Mouse (Mus musculus): Measurements from ENCODE around the gene Rad51. TPM values are rescaled to one million over a fixed set of nuclear protein-coding genes. Genes with fewer than 3 reads are reported as not detected.

Rad51 gene
- total RNA-seq, 2 experiments from 2014 or later = 0.70 to 1.5 TPM

DNA sequence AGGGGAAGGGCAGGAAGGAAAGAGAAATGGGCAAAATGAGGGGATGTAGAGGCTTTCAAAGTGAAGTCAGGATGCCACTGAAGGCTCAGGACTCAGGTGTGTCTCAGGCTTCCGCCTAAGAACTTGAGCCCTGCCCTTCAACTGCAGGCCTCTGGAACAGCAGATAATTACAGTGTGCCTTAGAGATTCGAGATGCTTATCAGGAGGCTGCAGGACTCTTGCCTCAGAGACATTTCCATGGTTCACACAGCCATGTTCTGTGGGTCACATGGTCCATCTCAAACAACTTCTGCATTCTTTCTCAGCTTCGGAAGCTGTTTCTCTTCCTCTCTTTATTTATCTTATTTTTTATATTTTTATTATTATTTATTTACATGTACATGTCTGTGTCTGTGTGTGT lies 50.5 kb downstream of the Rad51 start:
- DNase-seq (ENCODE audit: low spot score in 2 of 2) = no peak

DNA sequence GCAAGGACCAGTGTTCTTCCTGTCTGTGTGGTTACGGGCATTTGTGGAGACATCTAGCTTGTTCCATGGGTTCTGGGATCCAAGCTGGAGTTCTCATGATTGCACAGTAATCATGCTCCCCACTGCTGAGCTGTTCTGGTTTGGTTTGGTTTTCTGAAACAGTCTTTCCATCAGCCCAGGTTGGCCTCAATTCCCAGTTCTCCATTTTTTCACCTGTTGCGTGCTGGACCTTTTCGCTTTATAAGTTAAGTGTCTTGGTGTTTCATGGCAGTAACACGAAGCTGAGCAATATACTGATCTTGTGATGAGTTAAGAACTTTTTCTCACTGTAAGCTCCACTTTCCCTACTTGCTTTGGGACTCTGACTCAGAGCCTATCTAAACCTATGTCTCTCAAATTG lies 51.4 kb downstream of the Rad51 start:
- no peak for DNase-seq (ENCODE audit: low spot score in 2 of 2)

GRCm38 (mm10) chr2:119165401-119165800 lies 52.8 kb downstream of the Rad51 start:
- no peak for DNase-seq (ENCODE audit: low spot score in 2 of 2)

GRCm38 (mm10) chr2:119166901-119167865 lies 54.6 kb downstream of the Rad51 start, which contains the start of gene Gchfr:
TSS of gene Gchfr (plus strand) at chr2:119167773.
- peak; percentile 23 to 48 for DNase-seq (ENCODE audit: low spot score in 2 of 2)

- DNase-seq (ENCODE audit: low spot score in 2 of 2) = no peak
Measured at GRCm38 (mm10) chr2:119167866-119168256, 55.3 kb downstream of the Rad51 start.

DNA sequence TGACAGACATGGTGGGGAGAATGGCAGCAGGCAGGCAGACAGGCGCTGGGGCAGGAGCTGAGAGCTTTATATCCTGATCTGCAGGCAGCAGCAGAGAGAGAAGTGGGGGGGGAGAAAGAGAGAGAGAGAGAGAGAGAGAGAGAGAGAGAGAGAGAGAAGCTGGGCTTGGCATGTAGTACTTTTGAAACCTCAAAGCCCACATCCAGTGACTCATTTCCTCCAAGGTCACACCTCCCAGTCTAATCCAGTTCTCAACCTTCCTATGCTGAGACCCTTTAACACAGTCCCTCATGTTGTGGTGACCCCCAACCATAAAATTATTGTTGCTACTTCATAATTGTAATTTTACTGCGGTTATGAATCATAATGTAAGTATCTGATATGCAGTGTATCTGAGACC lies 57.7 kb downstream of the Rad51 start:
- DNase-seq (ENCODE audit: low spot score in 2 of 2) = no peak

DNA sequence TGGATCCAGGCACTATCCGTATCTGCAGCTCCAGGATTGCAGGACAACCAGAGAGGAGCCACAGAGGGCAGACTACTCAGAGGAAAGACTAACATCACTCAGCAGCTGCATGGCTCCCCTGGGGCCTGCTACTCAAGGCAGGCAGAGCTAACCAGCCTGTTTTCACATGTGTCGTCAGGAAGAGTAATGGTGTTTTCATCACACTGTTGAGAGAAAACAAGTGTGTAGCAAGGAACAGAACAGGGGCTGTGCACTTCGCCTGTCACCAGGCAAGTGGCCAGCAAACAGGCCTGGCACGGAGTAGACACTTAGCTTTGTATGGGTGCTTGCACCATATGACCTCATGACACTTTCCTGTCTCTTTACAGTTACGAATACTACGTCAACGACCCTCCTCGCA lies 59.0 kb downstream of the Rad51 start:
- no peak for DNase-seq (ENCODE audit: low spot score in 2 of 2)

DNA sequence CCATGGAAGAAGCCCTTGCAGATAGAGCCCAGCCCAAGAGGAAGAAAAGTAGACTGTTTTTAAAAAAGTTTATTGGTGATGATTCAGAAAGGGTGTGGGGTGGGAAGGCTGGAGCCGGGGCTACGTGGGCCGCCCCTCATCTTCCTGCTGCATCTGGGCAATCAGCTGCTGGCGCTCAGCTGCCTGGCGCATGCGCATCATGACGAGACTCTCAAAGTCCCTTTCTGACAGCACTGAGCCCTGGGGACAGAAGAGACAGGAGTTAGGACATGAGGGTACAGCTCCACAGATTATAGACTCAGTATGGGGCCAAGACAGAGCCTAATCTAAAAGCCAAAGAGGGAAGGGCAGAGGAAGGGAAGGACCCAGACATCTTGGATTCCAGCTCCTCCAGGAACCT lies 59.9 kb downstream of the Rad51 start:
- no peak for DNase-seq (ENCODE audit: low spot score in 2 of 2)

DNA sequence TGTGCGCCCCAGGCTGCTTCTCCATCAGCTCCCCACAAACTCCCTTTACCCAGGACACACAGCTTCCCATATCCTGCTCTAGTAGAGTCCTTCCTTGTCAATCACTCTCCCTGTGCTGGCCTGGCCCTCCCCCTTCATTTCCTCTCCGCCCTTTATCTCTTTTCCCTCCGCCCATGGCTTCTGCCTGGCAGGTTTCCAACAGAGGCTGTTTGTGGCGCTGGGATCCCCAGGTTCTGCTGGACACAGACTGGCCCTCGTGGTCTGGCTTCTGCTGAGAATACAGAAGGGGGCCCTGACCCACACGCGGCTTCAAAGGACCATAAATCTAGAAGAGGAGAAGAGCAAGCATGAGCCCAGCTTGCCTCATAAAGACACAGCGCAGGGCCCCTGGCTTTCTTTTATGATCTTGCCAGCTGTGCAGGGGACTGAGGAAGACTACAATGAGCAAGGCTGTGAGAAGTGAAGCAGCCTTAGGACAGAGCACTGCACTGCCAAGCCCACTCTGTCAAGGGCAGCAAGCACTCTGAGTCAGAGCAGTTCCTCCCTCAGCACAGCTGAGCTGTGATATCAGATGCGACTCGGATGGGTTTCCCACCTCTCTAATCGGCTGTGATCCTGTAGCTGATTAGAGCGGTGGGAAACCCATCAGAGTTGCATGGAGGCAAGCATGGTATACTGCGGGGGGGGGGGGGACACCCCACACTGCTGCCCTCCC lies 60.4 kb downstream of the Rad51 start:
- DNase-seq (ENCODE audit: low spot score in 2 of 2) = peak in 1 of 2 experiments; percentile 24

DNA sequence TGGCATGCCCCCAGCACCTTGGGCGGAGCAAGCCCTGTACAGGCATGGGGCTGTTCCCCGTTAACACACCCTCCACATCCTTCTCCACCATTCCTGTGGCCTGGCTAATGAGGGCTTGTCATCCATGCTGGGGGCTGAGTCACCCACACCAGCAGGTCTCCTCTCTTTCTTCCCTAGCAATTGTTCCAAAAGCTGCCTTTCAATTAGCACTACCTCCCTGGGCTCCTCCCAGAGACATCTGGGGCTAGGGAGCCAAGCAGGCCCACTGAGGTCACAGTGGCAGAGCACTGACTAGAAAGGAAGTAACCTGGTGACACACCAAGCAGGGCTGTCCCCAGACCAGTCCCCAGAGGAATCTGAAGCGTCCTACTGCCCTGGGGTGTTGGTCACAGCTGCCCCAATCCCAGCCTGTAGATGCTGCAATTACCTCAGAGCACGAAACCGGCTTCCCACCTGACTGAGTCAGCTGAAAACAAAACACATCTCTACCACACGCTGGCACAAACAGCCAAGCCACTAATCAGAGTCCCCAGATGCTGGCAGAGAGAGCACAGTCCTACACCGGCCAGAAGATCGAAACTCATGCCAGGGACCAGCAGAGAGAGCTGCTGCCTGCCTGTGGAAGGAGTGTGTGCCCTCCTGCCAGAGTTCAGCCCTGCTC lies 61.5 kb downstream of the Rad51 start, which contains the start of gene Gm14137:
Gene Gm14137, plus strand, starts transcription at position 519 of the 661 bp plus-strand sequence.
- DNase-seq (ENCODE audit: low spot score in 2 of 2) = no peak

DNA sequence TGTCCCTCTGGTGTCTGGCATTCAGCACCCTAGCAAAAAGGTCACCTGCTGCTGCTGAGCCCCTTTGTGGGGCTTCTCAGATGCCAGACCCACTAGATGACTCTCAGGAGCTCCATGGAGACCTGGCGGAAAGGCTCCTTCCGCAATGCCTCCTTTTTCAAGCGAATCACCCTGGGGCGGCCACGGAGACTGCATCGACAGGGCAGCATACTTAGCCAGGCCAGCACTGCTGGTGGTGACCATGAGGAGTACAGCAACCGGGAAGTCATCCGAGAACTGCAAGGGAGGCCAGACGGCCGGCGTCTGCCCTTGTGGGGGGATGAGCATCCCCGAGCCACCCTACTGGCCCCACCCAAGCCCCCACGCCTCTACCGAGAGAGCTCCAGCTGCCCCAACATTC lies 62.3 kb downstream of the Rad51 start:
- DNase-seq (ENCODE audit: low spot score in 2 of 2) = no peak

GRCm38 (mm10) chr2:119175614-119176013 lies 63.0 kb downstream of the Rad51 start:
- DNase-seq (ENCODE audit: low spot score in 2 of 2) = no peak

DNA sequence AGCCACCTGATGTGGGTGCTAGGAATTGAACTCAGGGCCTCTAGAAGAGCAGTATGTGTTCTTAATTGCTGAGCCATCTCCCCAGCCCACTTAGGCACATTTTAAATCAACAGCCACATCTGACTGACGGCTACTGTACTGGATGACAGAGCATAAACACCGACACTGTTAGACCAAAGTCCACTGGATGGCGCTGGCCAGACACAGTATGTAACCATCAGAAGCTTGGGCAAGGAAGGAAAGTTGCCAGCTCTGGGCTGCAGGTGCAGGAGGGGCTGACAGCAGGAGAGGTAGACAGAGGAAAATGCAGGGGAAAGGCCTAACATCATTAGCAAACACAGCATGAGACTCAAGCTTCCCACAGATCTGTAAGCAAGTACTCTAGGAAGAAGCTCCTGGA lies 64.2 kb downstream of the Rad51 start:
- no peak for DNase-seq (ENCODE audit: low spot score in 2 of 2)

- DNase-seq (ENCODE audit: low spot score in 2 of 2) = no peak
Measured at GRCm38 (mm10) chr2:119177384-119177939, 64.9 kb downstream of the Rad51 start.

GRCm38 (mm10) chr2:119182914-119183313 lies 70.3 kb downstream of the Rad51 start:
- no peak for DNase-seq (ENCODE audit: low spot score in 2 of 2)

- DNase-seq (ENCODE audit: low spot score in 2 of 2) = peak; percentile 82 to 90
Measured at GRCm38 (mm10) chr2:119189029-119189710, 76.6 kb downstream of the Rad51 start.

DNA sequence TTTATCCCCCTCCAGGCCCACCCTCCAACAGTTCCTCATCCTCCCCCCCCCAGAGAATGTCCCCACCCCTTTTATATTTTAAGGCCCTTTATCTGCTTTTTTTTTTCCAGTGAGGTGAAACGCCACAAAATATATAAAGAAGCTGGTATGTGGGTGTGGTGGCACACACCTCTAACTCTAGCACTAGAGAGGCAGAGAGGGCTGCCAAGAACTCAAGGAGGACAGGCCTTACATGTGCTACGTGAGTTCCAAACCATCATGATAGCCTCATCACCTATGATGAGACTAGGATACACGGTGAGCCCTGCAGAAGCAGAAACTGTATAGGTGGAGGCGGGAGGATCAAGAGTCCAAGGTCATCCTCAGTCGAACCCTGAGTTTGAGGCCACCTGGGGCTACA lies 78.4 kb downstream of the Rad51 start:
- DNase-seq (ENCODE audit: low spot score in 2 of 2) = no peak

DNA sequence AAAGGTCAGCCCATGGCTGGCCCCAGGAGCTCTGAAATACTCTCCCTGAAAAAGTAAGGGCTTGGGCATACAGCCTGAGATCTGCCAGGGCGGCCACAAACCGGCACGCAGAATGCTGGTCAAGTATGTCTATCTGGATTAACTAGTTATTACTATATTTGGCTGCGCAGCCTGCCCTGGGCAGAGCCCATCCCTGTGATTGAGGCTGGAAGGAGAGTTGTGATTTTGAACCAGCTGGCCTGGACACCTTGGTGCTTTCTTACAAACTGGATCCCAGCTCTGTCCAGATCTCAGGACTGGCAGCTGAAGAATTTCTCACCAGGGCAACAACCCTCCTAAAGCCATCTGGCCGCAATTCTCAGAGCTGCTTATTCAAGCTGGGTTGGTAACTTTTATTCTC lies 81.5 kb downstream of the Rad51 start:
- no peak for DNase-seq (ENCODE audit: low spot score in 2 of 2)

- no peak for DNase-seq (ENCODE audit: low spot score in 2 of 2)
Measured at GRCm38 (mm10) chr2:119196316-119197108, 83.9 kb downstream of the Rad51 start.
